Mouse (Mus musculus) kidney, adult 11 months (tissue): Measurements from ENCODE around the gene Depdc1b.

Experiments used
- DNase-seq: peaks from one replicate; pipeline ENCODE4 v3.0.0; 2022

Gene Depdc1b

GRCm38 (mm10) chr13:108449116-108450097, 133.3 kb downstream of the Depdc1b start, which contains the start of gene Pde4d:
TSS of gene Pde4d (plus strand) at chr13:108449948.
- DNase-seq, result peak; percentile 65

DNA sequence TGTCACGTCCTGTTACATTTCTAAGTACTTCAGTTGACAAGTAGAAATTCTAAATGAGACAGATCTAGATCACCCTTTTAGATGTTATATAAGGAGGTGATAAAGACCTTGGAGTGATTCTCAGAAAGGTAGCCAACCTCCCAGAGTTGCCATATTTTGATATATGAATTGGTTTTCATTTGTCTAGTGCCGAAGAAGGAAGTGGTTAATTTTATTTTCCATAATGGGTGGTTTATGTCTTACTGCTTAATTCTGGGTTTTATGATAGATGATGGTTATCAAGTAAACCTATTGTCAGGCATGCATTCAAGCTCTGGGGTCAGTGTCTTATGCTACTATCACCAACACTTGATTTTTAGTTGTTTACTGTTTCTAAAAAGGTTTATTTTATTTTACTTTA, 135.0 kb downstream of the Depdc1b start:
- DNase-seq, result no peak

- peak; percentile 59 for DNase-seq
Measured at GRCm38 (mm10) chr13:108453064-108453919, 137.2 kb downstream of the Depdc1b start.
